Mouse (Mus musculus) CH12F3 (cell line): Measurements from ENCODE around the gene Wdr43.

Source experiments
- in situ Hi-C: fragments of 300-500 bp; cut with MboI; formaldehyde crosslinking; loops from 2 replicates; pipeline ENCODE4 v1.14.3; 2020; ENCODE audit warnings: low sequenced_read_pairs

Wdr43 gene

DNA sequence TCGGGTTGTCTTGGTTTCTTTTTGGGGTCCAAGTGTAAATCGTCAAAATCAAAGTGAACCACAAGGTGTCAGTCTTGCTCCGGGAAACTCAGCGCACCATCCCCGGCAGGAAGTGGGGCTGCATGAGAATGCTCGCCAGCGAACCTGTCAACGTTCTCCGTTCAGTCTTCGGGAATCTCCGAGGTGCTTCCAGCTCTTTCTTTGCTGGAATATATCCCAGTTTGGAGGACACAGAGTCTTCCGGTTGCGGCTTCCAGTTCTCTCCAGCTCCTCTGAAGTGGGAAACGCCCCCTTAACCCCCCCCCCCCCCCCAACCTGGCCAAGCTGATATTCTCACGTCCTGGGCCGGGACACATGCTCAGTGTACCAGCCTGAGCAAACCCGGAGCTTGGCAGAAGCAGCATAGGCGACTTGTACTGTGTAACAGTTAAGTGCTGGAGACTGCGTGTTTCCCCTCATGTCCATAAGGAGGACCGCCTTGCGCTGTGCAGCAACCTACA lies 47.1 kb downstream of the Wdr43 start:
- in situ Hi-C loops = loop anchor here (5.0 kb wide), 1 partner anchor 210 kb away; no protein-coding TSS in a partner anchor

DNA sequence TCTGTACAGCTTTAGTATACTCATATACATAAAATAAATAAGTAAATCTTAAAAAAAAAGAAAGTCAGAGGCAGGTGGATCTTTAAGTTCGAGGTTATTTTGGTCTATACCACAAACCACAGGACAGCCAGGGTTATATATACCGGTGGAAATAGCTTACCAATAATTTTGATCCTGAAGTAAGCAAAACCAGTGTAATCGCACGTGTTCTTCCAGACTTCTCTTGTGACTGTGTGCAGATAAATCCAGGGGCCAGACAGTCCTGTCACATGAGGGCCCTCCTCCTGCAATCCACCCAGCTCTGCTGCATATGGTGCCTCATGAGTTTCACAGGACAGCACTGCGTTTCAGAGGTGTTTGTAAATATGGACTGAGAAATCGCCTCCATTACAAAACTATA lies 47.8 kb downstream of the Wdr43 start:
- in situ Hi-C loops = loop anchor here (5.0 kb wide), 1 partner anchor 209 kb away; no protein-coding TSS in a partner anchor

GRCm38 (mm10) chr17:71664172-71664571 lies 48.5 kb downstream of the Wdr43 start:
- in situ Hi-C loops = loop anchor here (5.0 kb wide), 1 partner anchor 208 kb away; no protein-coding TSS in a partner anchor

DNA sequence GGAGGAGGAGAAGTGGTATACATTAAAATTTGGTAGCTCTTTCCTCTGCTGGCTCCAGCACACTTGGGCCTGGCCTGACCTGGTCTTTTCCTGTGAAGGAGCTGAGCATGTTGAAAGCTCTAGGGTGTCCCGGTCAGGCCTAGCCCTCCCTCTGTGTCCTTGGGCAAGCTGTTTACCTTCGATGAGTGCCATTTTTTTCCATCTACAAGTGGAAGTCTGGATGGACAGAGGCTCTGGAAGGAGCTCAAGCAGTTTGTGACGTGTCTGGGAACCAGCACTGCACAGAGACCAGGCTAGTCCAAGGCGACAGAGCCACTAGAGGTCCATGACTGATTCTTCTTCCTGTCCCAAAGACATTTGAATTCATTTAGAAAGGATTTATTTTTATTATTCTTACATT lies 49.5 kb downstream of the Wdr43 start:
- in situ Hi-C loops = no loop called here

DNA sequence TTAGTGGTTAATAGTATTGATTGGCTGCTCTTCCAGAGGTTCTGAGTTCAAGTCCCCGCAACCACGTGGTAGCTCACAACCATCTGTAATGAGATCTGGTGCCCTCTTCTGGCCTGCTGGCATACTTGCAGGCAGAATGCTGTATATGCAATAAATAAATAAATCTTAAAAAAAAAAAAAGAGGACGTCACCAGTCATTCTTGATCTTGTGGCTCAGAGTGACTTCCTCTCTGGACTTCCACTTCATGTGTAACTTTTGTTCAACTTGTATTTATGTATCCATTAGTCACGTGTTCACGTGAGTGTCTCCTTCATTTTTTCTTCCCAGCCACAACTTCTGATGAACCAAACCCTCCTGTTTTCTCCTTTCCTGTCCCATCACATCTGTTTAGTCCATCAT lies 53.8 kb downstream of the Wdr43 start:
- in situ Hi-C loops = no loop called here

- in situ Hi-C loops = no loop called here
These were observed 56.3 kb downstream of the Wdr43 start for GRCm38 (mm10) chr17:71671840-71672546.

GRCm38 (mm10) chr17:71673092-71673491 lies 57.4 kb downstream of the Wdr43 start, which contains the start of gene Togaram2:
Gene Togaram2 (plus strand): TSS chr17:71673261.
- in situ Hi-C loops = no loop called here

GRCm38 (mm10) chr17:71673936-71674335 lies 58.2 kb downstream of the Wdr43 start:
- in situ Hi-C loops = no loop called here

DNA sequence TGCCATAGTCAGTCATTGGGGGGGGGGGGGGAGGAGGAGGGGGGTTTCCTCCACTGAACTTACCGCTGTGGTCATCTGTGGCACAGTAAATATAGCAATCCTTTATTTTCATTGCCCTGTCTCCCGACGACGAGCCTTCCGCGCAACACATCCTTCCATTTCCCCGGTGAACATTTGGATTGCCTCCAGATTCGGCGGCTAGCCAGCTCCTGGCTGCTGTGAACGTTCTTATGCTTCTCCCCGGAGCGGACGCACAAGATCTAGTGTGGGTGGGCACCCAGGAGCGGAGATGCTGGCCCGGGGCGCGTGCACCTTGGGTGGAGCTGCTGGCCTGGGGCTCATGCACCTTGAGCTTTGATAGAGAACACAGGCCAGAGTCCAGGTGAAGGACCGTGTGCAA lies 59.2 kb downstream of the Wdr43 start:
- in situ Hi-C loops = no loop called here

DNA sequence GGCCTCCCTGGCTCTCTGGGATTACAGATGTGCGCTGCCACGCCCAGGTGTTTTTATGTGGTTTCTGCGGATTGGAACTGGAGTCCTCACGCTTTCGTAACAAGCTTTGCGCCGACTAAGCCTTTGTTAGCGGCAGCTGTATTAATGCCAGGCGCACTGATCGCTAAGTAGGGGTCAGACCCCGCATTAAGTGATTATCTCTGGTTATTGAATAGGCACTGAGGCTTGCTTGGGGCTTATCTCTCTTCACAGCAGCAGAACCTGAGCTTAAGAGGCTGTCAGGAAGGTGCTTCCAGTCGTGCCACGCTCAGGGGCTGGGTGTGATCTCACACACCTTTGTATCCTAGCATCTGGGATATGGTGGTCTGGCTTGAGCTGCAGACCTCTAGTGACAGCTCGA lies 66.0 kb downstream of the Wdr43 start:
- in situ Hi-C loops = no loop called here

DNA sequence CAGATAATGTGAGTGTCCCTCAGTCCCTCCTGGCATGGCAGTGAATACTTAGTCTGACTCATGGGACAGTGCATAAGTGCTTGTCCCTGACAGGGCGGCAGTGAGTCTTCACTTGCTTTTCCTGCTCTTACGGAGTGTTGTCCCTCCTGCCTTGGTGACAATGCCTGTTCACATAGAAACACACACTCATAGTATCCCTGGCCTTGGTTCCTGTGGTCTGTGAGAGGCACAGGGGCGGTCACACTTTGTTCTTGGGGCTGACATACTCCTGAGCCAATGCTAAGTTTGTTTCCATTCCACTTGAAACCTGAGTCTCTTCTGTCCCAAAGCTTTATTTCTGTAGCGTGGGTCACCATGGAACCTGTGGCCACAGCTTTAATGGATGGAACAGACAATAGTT lies 66.7 kb downstream of the Wdr43 start:
- in situ Hi-C loops = no loop called here

- in situ Hi-C loops = no loop called here
These were observed 67.6 kb downstream of the Wdr43 start for GRCm38 (mm10) chr17:71683281-71683680.

DNA sequence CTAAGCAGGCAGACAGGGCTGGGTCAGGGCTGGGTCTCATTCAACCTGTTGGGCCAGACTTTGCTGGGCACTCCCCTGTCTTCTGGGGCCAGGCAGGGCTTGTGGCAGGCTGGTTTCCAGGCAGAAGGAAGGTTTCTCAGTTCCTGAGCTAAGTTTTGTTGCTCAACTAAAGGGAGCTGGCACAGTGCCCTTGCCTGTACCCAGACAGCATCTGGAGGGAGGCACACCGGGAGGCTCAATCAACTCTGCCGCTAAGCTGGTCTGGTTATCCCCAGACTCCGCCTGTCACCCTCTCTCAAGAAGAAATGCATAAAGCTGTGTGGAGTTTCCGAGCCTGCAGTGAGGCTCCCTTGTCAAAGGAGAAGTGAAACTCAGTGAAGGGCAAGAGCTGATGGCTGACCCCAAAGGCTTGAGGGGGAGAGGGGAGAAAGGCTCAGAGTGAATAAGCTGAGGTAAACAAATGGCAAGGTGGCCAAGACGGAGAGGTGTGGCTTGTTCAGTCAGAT lies 68.5 kb downstream of the Wdr43 start:
- in situ Hi-C loops = no loop called here

- in situ Hi-C loops = no loop called here
These were observed 71.7 kb downstream of the Wdr43 start for GRCm38 (mm10) chr17:71687436-71687835.

DNA sequence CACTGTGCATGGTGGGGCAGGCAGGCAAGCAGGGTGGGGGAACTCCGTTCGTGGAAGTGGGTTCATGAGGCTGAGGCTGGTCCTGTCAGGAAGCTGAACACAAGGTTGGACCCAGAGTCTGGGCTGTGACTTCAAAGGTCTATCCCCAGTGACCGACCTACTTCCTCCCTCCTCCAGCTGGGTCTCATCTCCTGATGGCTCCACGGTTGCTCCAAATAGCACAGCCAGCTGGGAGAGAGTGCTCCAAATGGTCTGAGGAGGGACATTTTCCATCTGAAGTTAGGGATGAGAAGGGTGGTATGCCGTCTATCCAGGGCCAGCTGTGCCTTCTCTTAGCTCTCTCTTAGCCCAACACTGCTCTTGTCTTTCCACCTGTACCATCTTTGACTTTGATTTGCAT lies 74.2 kb downstream of the Wdr43 start:
- in situ Hi-C loops = no loop called here

GRCm38 (mm10) chr17:71691361-71691875 lies 75.7 kb downstream of the Wdr43 start:
- in situ Hi-C loops = no loop called here

DNA sequence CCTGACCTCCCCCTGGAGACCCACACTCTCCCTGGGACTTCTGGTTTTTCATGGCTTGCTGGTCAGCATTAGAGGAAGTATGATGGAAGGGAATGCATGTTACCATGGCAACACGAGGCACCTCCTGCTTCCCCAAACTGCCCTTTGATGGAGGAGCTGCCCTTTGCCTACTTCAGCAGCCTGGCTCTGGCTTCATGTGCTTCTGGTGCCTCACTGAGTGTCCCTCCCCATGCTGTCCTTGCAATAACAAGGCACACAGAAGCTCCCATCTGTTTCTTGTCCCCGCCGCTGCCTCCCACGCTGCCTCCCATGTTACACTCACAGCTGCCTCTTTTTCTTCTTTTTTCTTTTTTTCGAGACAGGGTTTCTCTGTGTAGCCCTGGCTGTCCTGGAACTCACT lies 77.6 kb downstream of the Wdr43 start:
- in situ Hi-C loops = no loop called here

GRCm38 (mm10) chr17:71693780-71694179 lies 78.1 kb downstream of the Wdr43 start:
- in situ Hi-C loops = no loop called here

DNA sequence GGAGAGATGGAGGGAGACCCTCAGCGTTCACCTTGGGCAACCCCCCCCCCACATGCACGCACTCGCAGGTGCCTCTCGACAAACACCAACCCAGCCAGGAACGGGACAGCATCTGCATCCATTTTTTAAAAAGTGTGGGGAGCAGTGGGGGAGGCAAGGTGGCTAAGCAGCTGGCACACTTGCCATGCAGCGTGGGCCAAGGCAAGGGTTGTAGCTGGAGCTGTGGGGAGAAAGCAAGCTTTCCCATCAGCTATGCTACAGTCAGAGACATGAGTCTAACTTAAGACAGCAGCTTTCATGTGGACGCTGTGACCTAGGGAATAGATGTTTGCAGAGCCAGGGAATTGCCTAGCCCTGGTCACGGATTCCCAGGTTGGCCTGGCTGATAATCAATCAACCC lies 79.5 kb downstream of the Wdr43 start:
- in situ Hi-C loops = no loop called here

DNA sequence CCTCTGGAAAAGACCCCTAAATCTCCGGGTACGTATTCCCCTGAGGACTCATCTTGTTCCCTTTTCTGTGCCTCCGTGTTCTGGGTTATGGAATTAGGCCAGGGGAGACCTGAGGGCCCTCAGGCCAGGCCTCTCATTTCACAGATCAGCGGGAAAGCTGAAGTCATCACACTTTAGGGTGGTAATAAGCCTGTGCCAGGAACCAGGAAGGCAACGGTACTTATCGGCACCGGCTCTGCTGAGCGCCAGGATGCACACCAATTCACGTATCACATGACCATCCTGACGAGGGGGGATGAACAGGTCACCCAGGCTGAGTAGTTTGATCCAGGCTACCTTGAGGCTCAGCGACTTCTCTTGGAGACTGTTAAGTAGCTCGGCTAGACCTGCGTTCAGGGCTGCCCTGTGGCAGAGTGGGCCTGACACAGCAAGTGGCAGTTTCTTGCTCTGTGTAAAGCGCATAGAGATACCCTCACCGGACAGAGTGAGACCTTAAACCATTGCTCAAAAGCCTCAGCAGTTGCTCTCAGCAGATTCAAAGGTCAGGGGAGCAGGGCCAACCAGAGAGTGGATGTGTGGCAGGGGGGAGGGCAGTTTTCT lies 80.1 kb downstream of the Wdr43 start:
- in situ Hi-C loops = no loop called here

- in situ Hi-C loops = no loop called here
These were observed 80.7 kb downstream of the Wdr43 start for GRCm38 (mm10) chr17:71696396-71696795.
